Mouse (Mus musculus) forebrain, embryonic 14.5 days (tissue): ENCODE measurements around the gene Sh2d5. TPM values are rescaled to one million over a fixed set of nuclear protein-coding genes. Genes with fewer than 3 reads are reported as not detected.

Experiments used
- ATAC-seq: fragments of 200-750 bp; cut with Nextera tagmentation; 2 replicates; pipeline ENCODE4 v1.8.0; 2017; ENCODE audit warnings: mild to moderate bottlenecking, moderate library complexity
- DNase-seq: peaks from one replicate; pipeline ENCODE4 v3.0.0-alpha.2; 2015; ENCODE audit warnings: low spot score
- H3K27ac ChIP-seq: fragments of 300-500 bp; sonication (generic); 2 replicates; pipeline ENCODE4 v1.5.1; 2014; ENCODE audit warnings: low read depth, mild to moderate bottlenecking, control low read depth, low read length, moderate library complexity
- H3K27me3 ChIP-seq: fragments of 300-500 bp; sonication (generic); replicated peaks from 2 replicates; pipeline ENCODE4 v1.6.1; 2014; ENCODE audit warnings: low read length, control low read depth, mixed read lengths; ENCODE audit not compliant: control insufficient read depth, insufficient read depth
- H3K36me3 ChIP-seq: fragments of 300-500 bp; sonication (generic); 2 replicates; pipeline ENCODE4 v1.6.1; 2014; ENCODE audit warnings: low read length, control low read depth; ENCODE audit not compliant: control insufficient read depth, insufficient read depth
- H3K4me1 ChIP-seq: fragments of 300-500 bp; sonication (generic); 2 replicates; pipeline ENCODE4 v1.6.1; 2014; ENCODE audit warnings: antibody characterized with exemption, low read length, control low read depth; ENCODE audit not compliant: control insufficient read depth, insufficient read depth
- H3K4me2 ChIP-seq: fragments of 300-500 bp; sonication (generic); 2 replicates; pipeline ENCODE4 v1.6.1; 2014; ENCODE audit warnings: mild to moderate bottlenecking, control low read depth, low read length
- H3K4me3 ChIP-seq: fragments of 300-500 bp; sonication (generic); 2 replicates; pipeline ENCODE4 v1.5.1; 2014; ENCODE audit warnings: low read depth, low read length, control low read depth
- H3K9ac ChIP-seq: fragments of 300-500 bp; sonication (generic); 2 replicates; pipeline ENCODE4 v1.6.1; 2014; ENCODE audit warnings: mild to moderate bottlenecking, low read length, control low read depth, moderate library complexity
- H3K9me3 ChIP-seq: fragments of 300-500 bp; sonication (generic); replicated peaks from 2 replicates; pipeline ENCODE4 v1.6.1; 2016; ENCODE audit warnings: low read length, control low read depth, mixed read lengths; ENCODE audit not compliant: control insufficient read depth
- WGBS: fragments of 180-500 bp; shearing (Covaris S2); extraction: QIAGEN DNeasy Blood & Tissue Kit; methylation state at CpG from one replicate; pipeline ENCODE4 v1.1.7; 2014; 5-methylcytosine and 5-hydroxymethylcytosine counted together
- polyA plus RNA-seq: library from polyadenylated mRNA; unstranded; fragments of >200 nt; fragmentation: Nextera tagmentation; extraction: Ambion mirVana; gene quantifications from 2 replicates; pipeline ENCODE4 v1.2.1, GENCODE M21; 2014

Sh2d5 gene
- polyA plus RNA-seq, 1 experiment from 2014 or later = 4.0 TPM

GRCm38 (mm10) chr4:138217441-138217840 lies 32.8 kb upstream of the Sh2d5 start:
- H3K4me2 ChIP-seq = peak overlapping the region; percentile 88
- H3K4me1 ChIP-seq = peaks cover 15% of the 10 kb centered on the region
- WGBS = under 1% methylated on average over 36 of the region's 36 CpGs
- DNase-seq (peak; percentile 23), ATAC-seq (peak; percentile 13)
- peak overlapping the region; percentile 99 for H3K9ac ChIP-seq
- H3K4me3 ChIP-seq = peak overlapping the region; percentile 98
- peaks cover 19% of the 10 kb centered on the region for H3K36me3 ChIP-seq
- peak overlapping the region; percentile 100 for H3K27ac ChIP-seq
- no peaks in the 10 kb centered on the region for H3K9me3 ChIP-seq
- no peaks in the 10 kb centered on the region for H3K27me3 ChIP-seq

DNA sequence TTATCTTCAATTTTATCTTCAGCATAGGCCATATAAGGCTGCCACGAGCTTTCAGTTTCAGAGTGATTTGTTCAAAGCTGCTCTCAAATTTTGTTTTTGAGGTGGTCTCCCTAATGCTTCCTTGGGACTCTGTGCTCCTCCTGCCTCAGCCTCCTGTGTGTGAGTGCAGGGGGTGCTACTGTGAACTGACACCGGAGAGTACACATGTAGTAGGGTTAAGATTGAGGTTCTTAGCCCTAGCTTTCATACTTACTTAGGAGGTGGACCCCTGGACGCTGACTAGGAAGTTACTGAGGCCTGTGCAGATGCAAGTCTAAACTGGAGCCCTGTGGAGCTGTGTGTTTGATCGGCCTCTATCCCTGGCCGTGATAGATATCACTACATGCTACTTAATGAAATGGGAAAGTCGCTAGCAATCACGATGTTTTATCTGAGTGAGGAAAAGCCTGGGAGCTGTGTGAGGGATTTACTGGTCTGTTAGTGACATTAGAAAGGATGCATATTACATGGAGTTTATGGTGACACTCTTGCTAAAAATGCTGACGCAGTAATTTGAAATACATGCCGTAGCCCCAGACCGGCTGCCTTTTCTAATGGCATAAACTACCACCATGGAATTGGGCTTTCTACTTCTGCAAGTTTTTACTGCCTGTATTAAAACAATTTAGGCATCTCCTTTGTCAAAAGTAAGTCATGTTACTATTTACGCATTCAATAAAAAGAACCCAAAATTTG lies 32.1 kb upstream of the Sh2d5 start:
- Histone ChIP-seq H3K27ac (0 out of 2 replicates have a peak overlapping the region, but pooled peaks have one; percentile 100), H3K4me3 (peak overlapping the region; percentile 98), H3K4me2 (peak overlapping the region; percentile 88), H3K9me3 (no peaks in the 10 kb centered on the region), H3K9ac (peak overlapping the region; percentile 99), H3K4me1 (peaks cover 15% of the 10 kb centered on the region), H3K27me3 (no peaks in the 10 kb centered on the region), H3K36me3 (peaks cover 26% of the 10 kb centered on the region)
- 83% methylated on average over 11 of the region's 11 CpGs for WGBS
- DNase-seq (no peak), ATAC-seq (no peak)

- H3K4me2 ChIP-seq = no peak overlapping the region
- WGBS = 89% methylated on average over 5 of the region's 5 CpGs
- H3K36me3 ChIP-seq = peaks cover 38% of the 10 kb centered on the region
- H3K9me3 ChIP-seq = no peaks in the 10 kb centered on the region
- peaks cover 15% of the 10 kb centered on the region for H3K4me1 ChIP-seq
- H3K27me3 ChIP-seq = no peaks in the 10 kb centered on the region
- H3K4me3 ChIP-seq = no peak overlapping the region
- no peak for ATAC-seq
- no peak overlapping the region for H3K9ac ChIP-seq
- H3K27ac ChIP-seq = no peak overlapping the region
- no peak for DNase-seq
These were observed 30.9 kb upstream of the Sh2d5 start for GRCm38 (mm10) chr4:138219331-138219730.

DNA sequence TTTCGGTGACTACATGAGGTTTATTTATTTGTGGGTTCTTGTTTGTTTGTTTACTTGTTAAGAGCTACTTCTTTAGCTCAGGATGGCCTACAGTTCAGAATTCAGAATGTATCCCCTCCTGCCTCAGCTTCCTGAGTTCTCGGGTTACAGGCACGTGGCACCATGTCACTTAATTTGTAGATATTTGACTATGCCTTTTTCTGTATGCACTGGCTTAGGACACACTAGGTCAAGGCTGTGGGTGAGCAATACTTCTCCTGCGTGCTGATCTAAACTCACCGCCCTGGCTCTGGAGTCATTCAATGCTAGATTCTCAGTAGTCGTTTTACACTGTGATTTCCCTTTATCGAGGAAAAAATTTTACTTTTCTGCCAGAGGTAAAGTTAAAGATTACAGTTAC lies 29.4 kb upstream of the Sh2d5 start:
- Histone ChIP-seq H3K9me3 (no peaks in the 10 kb centered on the region), H3K27me3 (no peaks in the 10 kb centered on the region), H3K9ac (no peak overlapping the region), H3K36me3 (peaks cover 52% of the 10 kb centered on the region), H3K27ac (no peak overlapping the region), H3K4me1 (peaks cover 11% of the 10 kb centered on the region), H3K4me2 (no peak overlapping the region), H3K4me3 (no peak overlapping the region)
- DNase-seq = no peak
- no peak for ATAC-seq
- 87% methylated on average over 7 of the region's 7 CpGs for WGBS

- no peaks in the 10 kb centered on the region for H3K9me3 ChIP-seq
- H3K27me3 ChIP-seq = no peaks in the 10 kb centered on the region
- ATAC-seq = no peak
- H3K9ac ChIP-seq = no peak overlapping the region
- H3K27ac ChIP-seq = no peak overlapping the region
- H3K4me2 ChIP-seq = no peak overlapping the region
- DNase-seq = no peak
- WGBS = 95% methylated on average over 5 of the region's 5 CpGs
- H3K4me3 ChIP-seq = no peak overlapping the region
- peaks cover 10% of the 10 kb centered on the region for H3K4me1 ChIP-seq
- H3K36me3 ChIP-seq = peaks cover 58% of the 10 kb centered on the region
These were observed 28.8 kb upstream of the Sh2d5 start for GRCm38 (mm10) chr4:138221406-138221805.

GRCm38 (mm10) chr4:138222396-138222795 lies 27.8 kb upstream of the Sh2d5 start:
- WGBS = 91% methylated on average over 5 of the region's 5 CpGs
- no peak for ATAC-seq
- no peak overlapping the region for H3K4me2 ChIP-seq
- DNase-seq = no peak
- peaks cover 10% of the 10 kb centered on the region for H3K4me1 ChIP-seq
- H3K9me3 ChIP-seq = no peaks in the 10 kb centered on the region
- no peaks in the 10 kb centered on the region for H3K27me3 ChIP-seq
- no peak overlapping the region for H3K9ac ChIP-seq
- H3K4me3 ChIP-seq = no peak overlapping the region
- H3K27ac ChIP-seq = no peak overlapping the region
- peaks cover 67% of the 10 kb centered on the region for H3K36me3 ChIP-seq

DNA sequence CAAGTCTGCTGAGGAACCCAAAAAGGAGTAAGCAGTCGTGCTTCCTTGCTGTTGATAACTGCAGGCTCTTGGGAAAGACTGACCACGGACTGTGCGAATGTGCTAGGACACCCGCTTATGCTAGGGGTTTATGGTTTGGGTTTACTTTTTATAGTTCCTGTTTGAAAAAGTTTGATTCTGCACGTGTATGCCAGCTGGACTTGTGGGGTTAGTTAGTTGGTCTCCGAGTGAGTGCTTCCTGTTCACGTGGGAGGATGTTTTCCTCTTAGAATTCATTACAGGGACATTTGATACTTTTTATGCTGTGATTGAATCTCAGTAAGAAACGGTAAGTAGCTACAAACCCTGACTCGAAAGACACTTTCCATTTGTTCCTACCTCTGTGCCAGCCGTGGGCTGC lies 26.6 kb upstream of the Sh2d5 start:
- Histone ChIP-seq H3K27me3 (no peaks in the 10 kb centered on the region), H3K9me3 (no peaks in the 10 kb centered on the region), H3K27ac (no peak overlapping the region), H3K9ac (no peak overlapping the region), H3K4me3 (no peak overlapping the region), H3K36me3 (peaks cover 74% of the 10 kb centered on the region), H3K4me2 (no peak overlapping the region), H3K4me1 (peaks cover 2% of the 10 kb centered on the region)
- no peak for ATAC-seq
- no peak for DNase-seq
- 93% methylated on average over 10 of the region's 10 CpGs for WGBS

DNA sequence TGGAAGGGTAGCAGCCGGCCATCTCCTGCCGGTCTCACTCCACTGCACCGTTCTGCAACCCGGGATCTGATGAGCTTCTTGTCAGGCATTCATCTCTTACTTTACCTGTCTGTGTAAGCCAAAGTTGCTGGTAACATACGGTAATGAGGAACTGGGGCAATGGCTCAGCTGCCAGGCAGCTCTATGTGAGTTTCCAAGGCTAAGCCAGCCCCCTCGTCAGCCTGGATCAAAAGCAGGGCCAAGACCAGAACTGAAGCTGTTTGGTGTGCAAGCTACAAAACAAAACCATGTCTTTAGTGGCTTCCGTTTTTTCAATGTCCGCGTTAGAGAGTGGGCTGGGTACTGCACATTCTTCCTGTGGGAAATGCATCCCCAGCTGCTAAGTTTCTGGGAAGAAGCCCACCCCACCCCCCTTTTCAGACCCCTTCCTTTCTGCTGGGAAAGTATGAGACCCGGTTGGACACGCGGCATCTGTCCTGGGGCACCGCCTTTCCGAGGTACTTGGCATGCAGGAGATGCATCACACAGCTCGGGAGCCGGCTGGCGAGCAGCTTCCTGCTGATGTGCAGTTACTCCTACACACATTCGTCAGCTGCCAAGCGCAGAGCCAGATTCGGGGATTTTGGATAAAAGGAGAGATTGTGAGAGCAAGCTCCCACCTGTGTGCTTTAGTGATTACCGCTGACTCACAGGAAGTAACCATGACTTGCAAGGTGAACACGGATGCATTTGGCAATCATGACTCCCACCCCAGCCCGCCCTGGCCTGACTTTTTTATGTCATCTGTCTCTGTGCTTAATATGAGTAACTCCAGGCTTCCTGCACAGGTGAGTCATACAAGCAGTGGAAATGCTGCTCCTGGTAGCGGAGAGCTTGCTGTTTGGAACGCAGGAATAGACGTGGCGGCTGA lies 3.2 kb upstream of the Sh2d5 start:
- Histone ChIP-seq H3K4me1 (peaks cover 6% of the 10 kb centered on the region; the same call in 1 of the 2 replicates), H3K9ac (no peak overlapping the region), H3K27ac (no peak overlapping the region), H3K4me3 (no peak overlapping the region), H3K27me3 (peaks cover 8% of the 10 kb centered on the region; the same call in 1 of the 2 replicates), H3K36me3 (peaks cover 56% of the 10 kb centered on the region), H3K4me2 (no peak overlapping the region), H3K9me3 (no peaks in the 10 kb centered on the region)
- no peak for DNase-seq
- 67% methylated on average over 27 of the region's 27 CpGs for WGBS
- no peak for ATAC-seq
